Mouse (Mus musculus) left cerebral cortex, adult 11 months (tissue): ENCODE measurements around the gene Nostrin.

Experiments used
- DNase-seq: peaks from one replicate; pipeline ENCODE4 v3.0.0; 2022; ENCODE audit warnings: low spot score

Gene Nostrin

GRCm38 (mm10) chr2:69205185-69205584, 69.6 kb downstream of the Nostrin start:
- no peak for DNase-seq

- DNase-seq = peak; percentile 86
These were observed 70.3 kb downstream of the Nostrin start, which contains the start of gene Spc25 for GRCm38 (mm10) chr2:69205791-69206351. Spc25 (minus strand) TSS chr2:69206194.

GRCm38 (mm10) chr2:69206523-69206922, 70.9 kb downstream of the Nostrin start:
- DNase-seq = no peak

- DNase-seq = no peak
These were observed 74.1 kb downstream of the Nostrin start for GRCm38 (mm10) chr2:69209684-69210083.

- DNase-seq = no peak
These were observed 75.2 kb downstream of the Nostrin start, which contains the start of gene G6pc2 for GRCm38 (mm10) chr2:69210773-69211172. G6pc2 (plus strand) TSS chr2:69211073.

- DNase-seq = no peak
These were observed 77.1 kb downstream of the Nostrin start for GRCm38 (mm10) chr2:69212652-69213051.

GRCm38 (mm10) chr2:69215242-69215641, 79.6 kb downstream of the Nostrin start:
- DNase-seq = no peak

- no peak for DNase-seq
These were observed 86.3 kb downstream of the Nostrin start for GRCm38 (mm10) chr2:69221868-69222416.

- no peak for DNase-seq
These were observed 87.2 kb downstream of the Nostrin start for GRCm38 (mm10) chr2:69222815-69223214.

GRCm38 (mm10) chr2:69224724-69225123, 89.1 kb downstream of the Nostrin start:
- DNase-seq = no peak

GRCm38 (mm10) chr2:69226876-69227275, 91.3 kb downstream of the Nostrin start:
- no peak for DNase-seq

- no peak for DNase-seq
These were observed 93.0 kb downstream of the Nostrin start for GRCm38 (mm10) chr2:69228635-69229034.

- no peak for DNase-seq
These were observed 94.5 kb downstream of the Nostrin start for GRCm38 (mm10) chr2:69230137-69230536.

GRCm38 (mm10) chr2:69232101-69232500, 96.5 kb downstream of the Nostrin start:
- no peak for DNase-seq

- no peak for DNase-seq
These were observed 99.5 kb downstream of the Nostrin start for GRCm38 (mm10) chr2:69234976-69235678.
